Mouse (Mus musculus) heart, embryonic 11.5 days (tissue): ENCODE results near the gene Prrt1. TPM values are rescaled to one million over a fixed set of nuclear protein-coding genes. Genes with fewer than 3 reads are reported as not detected.

Experiments used
- ATAC-seq: fragments of 200-750 bp; cut with Nextera tagmentation; replicated peaks from 2 replicates; pipeline ENCODE4 v1.8.0; 2017; ENCODE audit warnings: moderate library complexity; ENCODE audit not compliant: insufficient number of reproducible peaks, low FRiP score, low TSS enrichment
- H3K27ac ChIP-seq: fragments of 300-500 bp; sonication (generic); 2 replicates; pipeline ENCODE4 v1.5.1; 2014; ENCODE audit warnings: mild to moderate bottlenecking, low read depth, low read length
- H3K27me3 ChIP-seq: fragments of 300-500 bp; sonication (generic); 2 replicates; pipeline ENCODE4 v1.6.1; 2014; ENCODE audit warnings: mild to moderate bottlenecking, low read length, mixed read lengths; ENCODE audit not compliant: control insufficient read depth, insufficient read depth
- H3K36me3 ChIP-seq: fragments of 300-500 bp; sonication (generic); 2 replicates; pipeline ENCODE4 v1.6.1; 2014; ENCODE audit warnings: mild to moderate bottlenecking, low read length, moderate library complexity, mixed read lengths; ENCODE audit not compliant: control insufficient read depth, insufficient read depth
- H3K4me1 ChIP-seq: fragments of 300-500 bp; sonication (generic); 2 replicates; pipeline ENCODE4 v1.6.1; 2014; ENCODE audit warnings: low read length; ENCODE audit not compliant: control insufficient read depth, insufficient read depth
- H3K4me2 ChIP-seq: fragments of 300-500 bp; sonication (generic); 2 replicates; pipeline ENCODE4 v1.6.1; 2014; ENCODE audit warnings: mild to moderate bottlenecking, moderate library complexity
- H3K4me3 ChIP-seq: fragments of 300-500 bp; sonication (generic); 2 replicates; pipeline ENCODE4 v1.5.1; 2014; ENCODE audit warnings: low read depth, low read length
- H3K9ac ChIP-seq: fragments of 300-500 bp; sonication (generic); 2 replicates; pipeline ENCODE4 v1.6.1; 2014; ENCODE audit warnings: mild to moderate bottlenecking, low read depth, low read length, moderate library complexity
- H3K9me3 ChIP-seq: fragments of 300-500 bp; sonication (generic); replicated peaks from 2 replicates; pipeline ENCODE4 v1.6.1; 2016; ENCODE audit warnings: low read length; ENCODE audit not compliant: control insufficient read depth
- WGBS: fragments of 180-500 bp; shearing (Covaris S2); extraction: QIAGEN DNeasy Blood & Tissue Kit; methylation state at CpG from one replicate; pipeline ENCODE4 v1.1.7; 2014; ENCODE audit not compliant: insufficient replicate concordance; 5-methylcytosine and 5-hydroxymethylcytosine counted together
- polyA plus RNA-seq: library from polyadenylated mRNA; unstranded; fragments of >200 nt; fragmentation: Nextera tagmentation; extraction: Ambion mirVana; gene quantifications from 2 replicates; pipeline ENCODE4 v1.2.1, GENCODE M21; 2014

Prrt1 gene
- polyA plus RNA-seq, 1 experiment from 2014 or later, result not detected

DNA sequence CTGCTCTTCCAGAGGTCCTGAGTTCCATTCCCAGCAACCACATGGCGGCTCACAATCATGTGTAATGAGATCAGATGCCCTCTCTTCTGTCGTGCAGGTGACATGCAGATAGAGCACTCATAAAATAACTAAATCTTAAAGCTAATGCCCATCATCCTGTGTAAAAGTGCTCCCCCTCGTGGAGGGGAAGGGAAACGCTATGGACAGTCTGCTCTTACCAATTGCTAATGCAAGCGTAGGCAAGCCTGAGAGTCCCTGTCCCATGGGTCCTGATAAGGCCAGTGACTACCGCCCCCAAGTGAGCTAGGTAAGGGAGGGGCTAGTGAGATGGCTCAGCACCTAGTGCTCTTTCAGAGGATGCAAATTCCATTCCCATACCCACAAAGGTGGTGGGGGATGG is 10.3 kb upstream of the Prrt1 start:
- Histone ChIP-seq H3K4me2 (no peak overlapping the region), H3K9ac (no peak overlapping the region), H3K9me3 (no peaks in the 10 kb centered on the region), H3K36me3 (peaks cover 10% of the 10 kb centered on the region), H3K4me3 (no peak overlapping the region), H3K27me3 (no peaks in the 10 kb centered on the region), H3K4me1 (no peaks in the 10 kb centered on the region), H3K27ac (no peak overlapping the region)
- no peak for ATAC-seq
- 14% methylated on average over 6 of the region's 6 CpGs for WGBS

DNA sequence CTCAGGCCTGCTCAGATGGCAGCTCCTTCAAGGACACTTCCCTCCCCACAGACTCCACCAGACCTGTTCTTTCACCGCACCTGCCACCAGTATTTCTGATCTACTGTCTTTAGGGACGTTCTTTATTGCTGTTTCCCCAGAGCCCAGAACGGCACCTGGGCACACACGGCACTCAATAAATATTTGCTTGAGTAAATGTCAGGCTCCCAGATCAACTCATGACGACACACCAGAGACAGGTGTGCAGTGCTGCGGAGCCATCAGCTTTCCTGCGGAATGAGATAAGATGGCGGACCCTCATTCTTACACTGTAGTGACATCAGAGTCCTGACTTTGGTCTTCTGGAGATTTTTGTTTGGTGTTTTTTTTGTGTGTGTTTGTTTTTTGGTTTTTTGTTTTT is 8.3 kb upstream of the Prrt1 start:
- Histone ChIP-seq H3K4me1 (peaks cover under 1% of the 10 kb centered on the region; the same call in 1 of the 2 replicates), H3K4me3 (no peak overlapping the region), H3K9me3 (no peaks in the 10 kb centered on the region), H3K9ac (no peak overlapping the region), H3K27me3 (no peaks in the 10 kb centered on the region), H3K36me3 (peaks cover 8% of the 10 kb centered on the region), H3K4me2 (no peak overlapping the region), H3K27ac (no peak overlapping the region)
- 89% methylated on average over 8 of the region's 8 CpGs for WGBS
- no peak for ATAC-seq

DNA sequence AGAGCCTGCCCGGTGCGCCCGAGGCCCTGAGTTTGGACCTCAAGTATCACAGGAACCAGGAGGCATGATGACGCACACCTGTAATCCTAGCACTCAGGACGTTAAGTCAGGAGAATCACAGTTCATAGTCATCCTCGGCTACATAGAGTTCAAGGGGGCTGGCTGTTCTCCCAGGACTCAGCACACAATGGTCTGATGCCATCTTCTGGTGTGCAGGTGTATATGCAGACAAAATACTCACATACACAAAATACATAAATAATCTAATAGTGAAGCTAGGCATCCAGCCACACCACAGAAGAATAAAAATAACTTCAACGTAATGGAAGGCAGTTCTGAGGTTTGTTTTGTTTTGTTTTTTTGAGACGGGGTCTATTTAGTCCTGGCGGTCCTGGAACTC is 6.2 kb upstream of the Prrt1 start:
- no peak for ATAC-seq
- Histone ChIP-seq H3K27ac (no peak overlapping the region), H3K36me3 (peaks cover 8% of the 10 kb centered on the region), H3K9me3 (no peaks in the 10 kb centered on the region), H3K9ac (no peak overlapping the region), H3K4me3 (no peak overlapping the region), H3K27me3 (no peaks in the 10 kb centered on the region), H3K4me1 (peaks cover 10% of the 10 kb centered on the region), H3K4me2 (no peak overlapping the region)
- 83% methylated on average over 9 of the region's 9 CpGs for WGBS

DNA sequence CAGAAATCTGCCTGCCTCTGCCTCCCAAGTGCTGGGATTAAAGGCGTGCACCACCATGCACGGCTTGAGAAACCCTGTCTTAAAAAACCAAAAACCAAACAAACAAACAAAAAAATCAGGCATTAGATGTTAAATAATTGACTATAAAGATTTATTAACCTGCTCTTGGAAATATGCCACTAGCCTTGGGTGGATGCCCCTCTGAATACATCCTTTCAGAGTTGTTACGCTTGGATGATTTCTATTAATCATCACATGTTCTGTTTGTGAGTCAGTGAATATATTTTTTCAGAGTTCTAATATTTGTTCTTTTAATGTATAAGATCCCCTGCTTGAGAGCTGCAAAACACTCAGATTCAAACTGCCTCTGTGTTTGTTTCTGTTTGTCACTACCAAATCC is 4.4 kb upstream of the Prrt1 start:
- Histone ChIP-seq H3K9me3 (no peaks in the 10 kb centered on the region), H3K36me3 (peaks cover 5% of the 10 kb centered on the region), H3K27me3 (peaks cover 12% of the 10 kb centered on the region), H3K4me2 (no peak overlapping the region), H3K27ac (no peak overlapping the region), H3K4me3 (no peak overlapping the region), H3K9ac (no peak overlapping the region), H3K4me1 (peaks cover 23% of the 10 kb centered on the region)
- 92% methylated on average over 3 of the region's 3 CpGs for WGBS
- ATAC-seq, result no peak

DNA sequence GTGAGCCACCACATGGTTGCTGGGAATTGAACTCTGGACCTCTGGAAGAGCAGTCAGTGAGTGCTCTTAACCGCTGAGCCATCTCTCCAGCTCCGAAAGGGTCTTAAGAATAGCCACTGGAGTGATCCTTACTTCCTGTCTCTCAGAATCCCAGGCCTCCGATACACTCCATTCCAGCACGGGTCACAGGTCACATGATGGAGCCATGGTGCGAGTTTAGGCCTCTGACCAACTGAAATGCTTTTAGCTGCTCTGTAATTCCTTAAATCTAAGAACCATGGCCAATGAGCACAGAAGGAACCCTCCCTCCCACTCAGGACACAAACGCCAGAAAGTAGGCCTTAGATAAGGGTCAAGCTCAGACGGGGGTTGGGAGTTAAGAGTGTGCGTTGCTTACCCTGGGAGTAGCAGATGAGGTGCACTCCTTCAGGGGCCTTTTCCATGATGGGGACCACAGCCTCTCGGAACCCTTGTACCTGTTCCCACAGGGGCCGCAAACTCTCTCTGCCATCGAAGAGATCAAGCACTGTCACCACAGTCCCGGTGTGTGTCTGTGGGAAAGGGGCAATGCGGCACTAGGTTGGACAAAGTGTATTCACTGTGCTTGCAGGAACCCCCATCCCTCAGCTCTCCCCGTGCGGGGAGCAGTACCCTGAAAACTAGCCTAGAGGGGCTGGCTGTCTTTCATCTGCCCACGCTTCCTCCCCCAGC is 3.1 kb upstream of the Prrt1 start:
- H3K9me3 ChIP-seq, result no peaks in the 10 kb centered on the region
- H3K9ac ChIP-seq, result peak overlapping the region; percentile 85
- peak overlapping the region; percentile 90 for H3K4me2 ChIP-seq
- 44% methylated on average over 16 of the region's 16 CpGs for WGBS
- ATAC-seq, result no peak
- H3K4me3 ChIP-seq, result peak overlapping the region; percentile 80
- H3K36me3 ChIP-seq, result peaks cover 5% of the 10 kb centered on the region
- H3K27me3 ChIP-seq, result peaks cover 24% of the 10 kb centered on the region
- peaks cover 27% of the 10 kb centered on the region for H3K4me1 ChIP-seq
- 0 out of 2 replicates have a peak overlapping the region, but pooled peaks have one; percentile 76 for H3K27ac ChIP-seq

DNA sequence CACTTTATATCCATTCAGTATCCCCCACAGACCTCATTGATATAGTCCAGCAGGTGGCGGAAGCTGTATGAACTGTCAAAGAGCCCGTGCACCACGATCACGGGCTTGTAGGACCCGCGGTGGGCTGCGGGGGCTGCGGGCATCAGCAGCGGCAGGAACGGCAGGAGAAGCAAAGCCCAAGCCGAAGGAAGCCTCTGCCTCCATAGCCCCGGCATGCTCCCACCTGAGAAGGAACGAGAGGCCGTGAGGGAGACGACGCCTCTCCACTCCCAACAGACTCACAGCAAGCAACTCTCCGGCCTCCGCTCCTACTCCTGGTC is 2.6 kb upstream of the Prrt1 start:
- peak overlapping the region; percentile 90 for H3K4me2 ChIP-seq
- H3K9me3 ChIP-seq, result no peaks in the 10 kb centered on the region
- H3K4me3 ChIP-seq, result peak overlapping the region; percentile 80
- peaks cover 29% of the 10 kb centered on the region for H3K4me1 ChIP-seq
- WGBS, result 0% methylated on average over 18 of the region's 18 CpGs
- ATAC-seq, result peak; percentile 17; the same call in 1 of the 2 replicates
- peaks cover 5% of the 10 kb centered on the region for H3K36me3 ChIP-seq
- H3K27ac ChIP-seq, result peak overlapping the region; percentile 76; the same call in 1 of the 2 replicates
- peaks cover 29% of the 10 kb centered on the region for H3K27me3 ChIP-seq
- H3K9ac ChIP-seq, result peak overlapping the region; percentile 85

DNA sequence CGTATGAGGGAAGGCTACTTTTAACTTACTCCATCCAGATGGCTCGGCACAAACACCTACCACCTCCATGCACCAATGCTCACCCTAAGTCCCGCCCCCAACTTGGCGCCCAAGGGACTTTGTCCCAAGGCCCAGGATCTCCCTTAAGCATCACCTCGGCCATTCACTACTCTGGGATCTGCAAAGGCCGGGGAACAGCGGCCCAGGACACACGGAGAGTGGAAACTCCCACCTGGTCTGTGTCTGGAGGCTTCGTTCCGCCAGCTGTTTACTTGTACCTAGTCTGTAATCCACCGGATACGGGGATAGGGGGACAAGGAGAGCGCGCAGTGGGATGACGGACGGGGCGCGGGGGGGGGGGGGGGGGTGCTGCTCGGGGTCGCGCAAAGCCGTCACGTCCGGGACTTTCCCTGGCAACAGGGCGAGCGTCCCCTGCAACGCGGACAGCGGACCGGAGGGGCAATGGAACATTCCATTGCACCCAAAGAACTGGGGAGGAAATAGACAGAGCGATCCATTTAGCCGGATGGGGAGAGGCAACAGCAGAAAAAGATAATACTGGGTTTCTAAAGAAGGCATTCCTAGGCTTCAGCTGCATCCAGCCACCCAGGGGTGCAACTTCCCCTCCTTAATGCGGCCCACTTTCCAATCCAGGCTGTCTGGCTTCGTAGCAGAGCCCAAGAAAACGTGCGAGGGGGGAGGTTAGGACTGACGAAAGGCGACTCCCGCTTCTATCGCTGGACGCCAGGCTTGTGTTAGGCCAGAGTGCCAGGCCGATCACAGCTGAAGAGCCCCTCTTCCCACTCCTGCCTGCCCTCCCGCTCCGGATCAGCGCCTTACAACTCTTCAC is 2.0 kb upstream of the Prrt1 start:
- Histone ChIP-seq H3K4me2 (peak overlapping the region; percentile 90), H3K9ac (peak overlapping the region; percentile 85), H3K27me3 (peaks cover 35% of the 10 kb centered on the region), H3K4me1 (peaks cover 32% of the 10 kb centered on the region), H3K9me3 (no peaks in the 10 kb centered on the region), H3K4me3 (peak overlapping the region; percentile 80), H3K27ac (peak overlapping the region; percentile 93), H3K36me3 (peaks cover 2% of the 10 kb centered on the region)
- WGBS, result under 1% methylated on average over 37 of the region's 45 CpGs
- peak; percentile 69 for ATAC-seq

DNA sequence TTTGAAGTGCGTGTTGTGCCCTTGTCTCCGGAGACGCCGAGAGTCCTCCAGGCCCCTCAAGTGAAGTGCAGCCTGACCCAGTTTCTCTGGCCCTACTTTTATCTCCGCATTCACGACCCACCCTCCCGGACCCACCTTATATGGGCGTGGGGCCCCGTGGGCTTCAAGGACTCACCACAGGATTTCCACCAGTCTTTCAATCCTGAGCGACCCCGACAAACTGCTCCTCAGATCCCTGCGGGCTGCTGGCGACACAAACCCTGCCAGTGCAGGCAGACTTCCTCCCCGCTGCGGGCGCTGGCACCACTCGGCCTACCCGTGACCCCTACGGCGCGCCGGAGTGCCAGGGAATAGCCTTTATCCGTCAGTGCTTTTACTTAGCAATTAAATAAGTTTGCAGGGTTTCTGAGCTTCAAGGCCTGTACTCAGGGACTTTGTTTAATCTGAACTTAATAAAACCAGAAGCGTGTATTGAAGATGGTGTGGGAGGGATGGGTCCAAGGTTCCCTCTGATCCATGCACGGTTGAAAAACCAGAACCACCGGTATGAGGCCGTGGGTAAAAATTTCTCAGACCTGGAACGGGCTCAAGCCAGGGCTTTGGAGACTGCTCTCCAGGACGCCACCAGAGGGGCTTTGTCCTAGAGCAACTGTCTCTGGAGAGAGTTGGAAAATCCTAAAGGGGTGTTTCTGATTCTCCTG is 1.2 kb upstream of the Prrt1 start, which contains the start of gene Ppt2:
Gene Ppt2, minus strand, starts transcription at position 568 of the 701 bp plus-strand sequence.
- Histone ChIP-seq H3K36me3 (no peaks in the 10 kb centered on the region), H3K4me3 (peak within 1 kb of the TSS; percentile 80), H3K9ac (peak within 1 kb of the TSS; percentile 85), H3K27ac (peak within 1 kb of the TSS; percentile 93), H3K9me3 (no peaks in the 10 kb centered on the region), H3K27me3 (peaks cover 42% of the 10 kb centered on the region), H3K4me2 (peak within 1 kb of the TSS; percentile 90), H3K4me1 (peaks cover 32% of the 10 kb centered on the region)
- ATAC-seq, result no peak; the same call in 1 of the 2 replicates
- WGBS, result 4% methylated on average over 29 of the region's 29 CpGs
